Mouse (Mus musculus) limb, embryonic 10.5 days (tissue): ENCODE results near the gene Tpm1. TPM values are rescaled to one million over a fixed set of nuclear protein-coding genes. Genes with fewer than 3 reads are reported as not detected.
A peak's percentile ranks its signal among the peaks of the same experiment; 100 is the strongest.

Experiments used
- DNase-seq: peaks from one replicate; pipeline ENCODE4 v3.0.0-alpha.2; 2017; ENCODE audit warnings: low spot score
- H3K27ac ChIP-seq: fragments of 300-500 bp; sonication (generic); 2 replicates; pipeline ENCODE4 v1.5.1; 2016; ENCODE audit warnings: mild to moderate bottlenecking
- H3K27me3 ChIP-seq: fragments of 300-500 bp; sonication (generic); 2 replicates; pipeline ENCODE4 v1.6.1; 2016; ENCODE audit warnings: low read depth, mild to moderate bottlenecking; ENCODE audit not compliant: poor library complexity, severe bottlenecking
- H3K36me3 ChIP-seq: fragments of 300-500 bp; sonication (generic); 2 replicates; pipeline ENCODE4 v1.6.1; 2016; ENCODE audit warnings: mild to moderate bottlenecking, moderate library complexity
- H3K4me1 ChIP-seq: fragments of 300-500 bp; sonication (generic); 2 replicates; pipeline ENCODE4 v1.6.1; 2016
- H3K4me3 ChIP-seq: fragments of 300-500 bp; sonication (generic); 2 replicates; pipeline ENCODE4 v1.5.1; 2016; ENCODE audit warnings: mild to moderate bottlenecking, moderate library complexity
- H3K9me3 ChIP-seq: fragments of 300-500 bp; sonication (generic); replicated peaks from 2 replicates; pipeline ENCODE4 v1.6.1; 2016; ENCODE audit warnings: mild to moderate bottlenecking
- WGBS: fragments of 180-500 bp; shearing (Covaris S2); methylation state at CpG from one replicate; pipeline ENCODE4 v1.1.7; 2016; 5-methylcytosine and 5-hydroxymethylcytosine counted together
- polyA plus RNA-seq: library from polyadenylated mRNA; unstranded; fragments of >200 nt; fragmentation: Nextera tagmentation; extraction: Ambion mirVana; gene quantifications from 2 replicates; pipeline ENCODE4 v1.2.1, GENCODE M21; 2016

The Tpm1 gene
- 252 and 286 TPM in 2 replicates for polyA plus RNA-seq

GRCm38 (mm10) chr9:67049086-67049824, at the start of gene Tpm1:
TSS of gene Tpm1 (minus strand) at chr9:67049406.
- WGBS, result under 1% methylated on average over 51 of the region's 51 CpGs
- Histone ChIP-seq H3K27me3 (peaks cover 50% of the 10 kb centered on the region), H3K4me1 (peaks cover 57% of the 10 kb centered on the region)

GRCm38 (mm10) chr9:67094371-67094770, 45.2 kb upstream of the Tpm1 start:
- DNase-seq, result no peak
- H3K27ac ChIP-seq, result no peak overlapping the region
- WGBS, result 95% methylated on average over 2 of the region's 2 CpGs

More at GRCm38 (mm10) chr9:67049086-67049824, at the start of gene Tpm1:
- Histone ChIP-seq H3K4me3 (peak within 1 kb of the TSS; percentile 62), H3K36me3 (no peaks in the 10 kb centered on the region), H3K27ac (peak within 1 kb of the TSS; percentile 77), H3K9me3 (no peaks in the 10 kb centered on the region)
- DNase-seq, result peak; percentile 82

GRCm38 (mm10) chr9:67092210-67092609, 43.0 kb upstream of the Tpm1 start:
- 0 out of 2 replicates have a peak overlapping the region, but pooled peaks have one; percentile 25 for H3K27ac ChIP-seq
- 78% methylated on average over 4 of the region's 4 CpGs for WGBS
- H3K9me3 ChIP-seq, result no peaks in the 10 kb centered on the region

More at GRCm38 (mm10) chr9:67094371-67094770, 45.2 kb upstream of the Tpm1 start:
- H3K9me3 ChIP-seq, result no peaks in the 10 kb centered on the region
- H3K4me1 ChIP-seq, result peaks cover 19% of the 10 kb centered on the region
- H3K27me3 ChIP-seq, result no peaks in the 10 kb centered on the region
- no peaks in the 10 kb centered on the region for H3K36me3 ChIP-seq
- no peak overlapping the region for H3K4me3 ChIP-seq

GRCm38 (mm10) chr9:67091598-67091997, 42.4 kb upstream of the Tpm1 start:
- peak; percentile 28 for DNase-seq
- H3K27ac ChIP-seq, result no peak overlapping the region
- H3K4me3 ChIP-seq, result no peak overlapping the region
- 54% methylated on average over 7 of the region's 7 CpGs for WGBS
- H3K4me1 ChIP-seq, result peaks cover 13% of the 10 kb centered on the region
- H3K9me3 ChIP-seq, result no peaks in the 10 kb centered on the region
- no peaks in the 10 kb centered on the region for H3K27me3 ChIP-seq
- no peaks in the 10 kb centered on the region for H3K36me3 ChIP-seq

More at GRCm38 (mm10) chr9:67092210-67092609, 43.0 kb upstream of the Tpm1 start:
- H3K36me3 ChIP-seq, result no peaks in the 10 kb centered on the region
- H3K4me3 ChIP-seq, result no peak overlapping the region
- peaks cover 13% of the 10 kb centered on the region for H3K4me1 ChIP-seq
- no peaks in the 10 kb centered on the region for H3K27me3 ChIP-seq
- peak; percentile 23 for DNase-seq

GRCm38 (mm10) chr9:67091151-67091550, 41.9 kb upstream of the Tpm1 start:
- H3K4me1 ChIP-seq, result peaks cover 13% of the 10 kb centered on the region
- DNase-seq, result peak; percentile 27
- H3K4me3 ChIP-seq, result no peak overlapping the region
- WGBS, result 92% methylated on average over 11 of the region's 11 CpGs
- no peaks in the 10 kb centered on the region for H3K36me3 ChIP-seq
- no peaks in the 10 kb centered on the region for H3K27me3 ChIP-seq
- 0 out of 2 replicates have a peak overlapping the region, but pooled peaks have one; percentile 5 for H3K27ac ChIP-seq
- H3K9me3 ChIP-seq, result no peaks in the 10 kb centered on the region

- Histone ChIP-seq H3K27me3 (no peaks in the 10 kb centered on the region), H3K36me3 (no peaks in the 10 kb centered on the region), H3K27ac (0 out of 2 replicates have a peak overlapping the region, but pooled peaks have one; percentile 5), H3K4me3 (no peak overlapping the region), H3K9me3 (no peaks in the 10 kb centered on the region), H3K4me1 (peaks cover 13% of the 10 kb centered on the region)
- WGBS, result 84% methylated on average over 1 of the region's 1 CpGs
- DNase-seq, result no peak
Measured at GRCm38 (mm10) chr9:67090633-67091045, 41.4 kb upstream of the Tpm1 start.

GRCm38 (mm10) chr9:67089167-67089566, 40.0 kb upstream of the Tpm1 start:
- Histone ChIP-seq H3K4me1 (peaks cover 13% of the 10 kb centered on the region), H3K36me3 (no peaks in the 10 kb centered on the region), H3K4me3 (no peak overlapping the region), H3K9me3 (no peaks in the 10 kb centered on the region), H3K27ac (no peak overlapping the region), H3K27me3 (no peaks in the 10 kb centered on the region)
- no peak for DNase-seq
- 87% methylated on average over 5 of the region's 5 CpGs for WGBS

- whole genome bisulfite sequencing, result 50% methylated on average over 4 of the region's 4 CpGs
- Histone ChIP-seq H3K4me3 (no peak overlapping the region), H3K9me3 (no peaks in the 10 kb centered on the region), H3K27ac (no peak overlapping the region), H3K36me3 (no peaks in the 10 kb centered on the region), H3K27me3 (no peaks in the 10 kb centered on the region), H3K4me1 (peaks cover 13% of the 10 kb centered on the region; the same call in 1 of the 2 replicates)
- peak; percentile 23 for DNase-seq
Measured at GRCm38 (mm10) chr9:67083801-67084200, 34.6 kb upstream of the Tpm1 start.

- peak; percentile 22 for DNase-seq
- Histone ChIP-seq H3K9me3 (no peaks in the 10 kb centered on the region), H3K27ac (0 out of 2 replicates have a peak overlapping the region, but pooled peaks have one; percentile 19), H3K4me3 (no peak overlapping the region), H3K4me1 (peaks cover 33% of the 10 kb centered on the region), H3K36me3 (no peaks in the 10 kb centered on the region), H3K27me3 (no peaks in the 10 kb centered on the region)
- 76% methylated on average over 5 of the region's 5 CpGs for WGBS
Measured at GRCm38 (mm10) chr9:67081688-67082087, 32.5 kb upstream of the Tpm1 start.

- peak overlapping the region; percentile 82 for H3K27ac ChIP-seq
- H3K4me3 ChIP-seq, result peak overlapping the region; percentile 25; the same call in 1 of the 2 replicates
- no peaks in the 10 kb centered on the region for H3K27me3 ChIP-seq
- H3K4me1 ChIP-seq, result peaks cover 30% of the 10 kb centered on the region
- no peaks in the 10 kb centered on the region for H3K9me3 ChIP-seq
- peak; percentile 53 for DNase-seq
- 24% methylated on average over 8 of the region's 8 CpGs for WGBS
- no peaks in the 10 kb centered on the region for H3K36me3 ChIP-seq
Measured at GRCm38 (mm10) chr9:67077658-67078319, 28.6 kb upstream of the Tpm1 start.

- no peak overlapping the region for H3K4me3 ChIP-seq
- H3K27me3 ChIP-seq, result no peaks in the 10 kb centered on the region
- H3K4me1 ChIP-seq, result peaks cover 30% of the 10 kb centered on the region
- 68% methylated on average over 7 of the region's 7 CpGs for WGBS
- peak overlapping the region; percentile 82 for H3K27ac ChIP-seq
- H3K36me3 ChIP-seq, result no peaks in the 10 kb centered on the region
- no peaks in the 10 kb centered on the region for H3K9me3 ChIP-seq
- no peak for DNase-seq
Measured at GRCm38 (mm10) chr9:67077266-67077657, 28.1 kb upstream of the Tpm1 start.

- Histone ChIP-seq H3K4me3 (no peak overlapping the region), H3K36me3 (no peaks in the 10 kb centered on the region), H3K4me1 (peaks cover 12% of the 10 kb centered on the region), H3K27ac (no peak overlapping the region), H3K27me3 (no peaks in the 10 kb centered on the region), H3K9me3 (no peaks in the 10 kb centered on the region)
- DNase-seq, result no peak
- 67% methylated on average over 2 of the region's 2 CpGs for WGBS
Measured at GRCm38 (mm10) chr9:67072182-67072581, 23.0 kb upstream of the Tpm1 start.

- H3K27ac ChIP-seq, result 0 out of 2 replicates have a peak overlapping the region, but pooled peaks have one; percentile 9
- no peak for DNase-seq
- H3K4me3 ChIP-seq, result no peak overlapping the region
- WGBS, result 53% methylated on average over 7 of the region's 7 CpGs
- no peaks in the 10 kb centered on the region for H3K27me3 ChIP-seq
- no peaks in the 10 kb centered on the region for H3K36me3 ChIP-seq
- peaks cover 10% of the 10 kb centered on the region for H3K4me1 ChIP-seq
- H3K9me3 ChIP-seq, result no peaks in the 10 kb centered on the region
Measured at GRCm38 (mm10) chr9:67071596-67071995, 22.4 kb upstream of the Tpm1 start.
